Mouse (Mus musculus) common myeloid progenitor, adult 5-6 weeks (primary cell): ENCODE measurements around the gene Cep83. TPM values are rescaled to one million over a fixed set of nuclear protein-coding genes. Genes with fewer than 3 reads are reported as not detected.

Experiments
- ATAC-seq: replicated peaks from 2 replicates; pipeline ENCODE4 v1.8.0; 2016; ENCODE audit warnings: low read depth, mild to moderate bottlenecking, moderate TSS enrichment, inconsistent platforms; ENCODE audit not compliant: poor library complexity, severe bottlenecking
- total RNA-seq: library from RNA; stranded (forward); fragments of 200-1000, 187-1606 nt; gene quantifications from 2 replicates; pipeline ENCODE4 v1.2.3, GENCODE M21; 2017

Cep83 gene
- total RNA-seq, 1 experiment from 2014 or later = 106 TPM

GRCm38 (mm10) chr10:94818781-94819665, 130.6 kb downstream of the Cep83 start:
- ATAC-seq = no peak

GRCm38 (mm10) chr10:94823971-94824760, 135.7 kb downstream of the Cep83 start:
- no peak for ATAC-seq

GRCm38 (mm10) chr10:94825951-94826350, 137.5 kb downstream of the Cep83 start:
- ATAC-seq = no peak

- ATAC-seq = no peak
Observed at GRCm38 (mm10) chr10:94826436-94826835, 138.0 kb downstream of the Cep83 start.

- ATAC-seq = no peak
Observed at GRCm38 (mm10) chr10:94827325-94827724, 138.9 kb downstream of the Cep83 start.

GRCm38 (mm10) chr10:94827890-94828733, 139.7 kb downstream of the Cep83 start:
- ATAC-seq = peak; percentile 75

GRCm38 (mm10) chr10:94828734-94829230, 140.3 kb downstream of the Cep83 start:
- ATAC-seq = no peak

- ATAC-seq = peak; percentile 59
Observed at GRCm38 (mm10) chr10:94829407-94829806, 141.0 kb downstream of the Cep83 start.

GRCm38 (mm10) chr10:94835874-94836273, 147.4 kb downstream of the Cep83 start:
- ATAC-seq = no peak
